Mouse (Mus musculus) heart, postnatal 0 days (tissue): ENCODE results near the gene Ptpn13.

Experiments used
- CTCF ChIP-seq: IDR thresholded peaks from 2 replicates; pipeline ENCODE4 v1.5.1; 2016; ENCODE audit warnings: antibody characterized with exemption, control low read depth, low read depth
- EP300 ChIP-seq: IDR thresholded peaks from 2 replicates; pipeline ENCODE4 v1.6.1; 2016; ENCODE audit warnings: antibody characterized with exemption, low read depth

DNA sequence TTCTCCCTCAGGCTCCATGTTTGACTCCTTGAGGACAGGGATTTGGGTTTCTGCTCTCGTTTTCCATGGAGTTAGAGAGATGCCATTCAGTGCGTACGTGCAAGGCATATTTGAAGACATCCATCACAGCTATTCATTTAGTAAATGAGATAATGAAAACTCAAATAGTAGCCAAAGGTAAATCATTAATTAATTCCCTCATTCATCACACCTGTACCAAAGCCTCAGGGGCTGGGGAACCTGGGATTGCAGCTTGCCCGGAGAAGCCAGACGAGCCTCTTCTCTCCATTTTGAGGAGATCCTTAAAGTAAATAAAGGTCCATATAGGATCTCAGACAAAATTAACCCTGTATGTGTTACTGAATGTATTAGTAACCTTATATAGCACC, 1.1 kb upstream of the Ptpn13 start:
- TF ChIP-seq CTCF = no peak
- TF ChIP-seq EP300 = no peak
